Mouse (Mus musculus): ENCODE results near the gene Prps1l3.

Gene Prps1l3

DNA sequence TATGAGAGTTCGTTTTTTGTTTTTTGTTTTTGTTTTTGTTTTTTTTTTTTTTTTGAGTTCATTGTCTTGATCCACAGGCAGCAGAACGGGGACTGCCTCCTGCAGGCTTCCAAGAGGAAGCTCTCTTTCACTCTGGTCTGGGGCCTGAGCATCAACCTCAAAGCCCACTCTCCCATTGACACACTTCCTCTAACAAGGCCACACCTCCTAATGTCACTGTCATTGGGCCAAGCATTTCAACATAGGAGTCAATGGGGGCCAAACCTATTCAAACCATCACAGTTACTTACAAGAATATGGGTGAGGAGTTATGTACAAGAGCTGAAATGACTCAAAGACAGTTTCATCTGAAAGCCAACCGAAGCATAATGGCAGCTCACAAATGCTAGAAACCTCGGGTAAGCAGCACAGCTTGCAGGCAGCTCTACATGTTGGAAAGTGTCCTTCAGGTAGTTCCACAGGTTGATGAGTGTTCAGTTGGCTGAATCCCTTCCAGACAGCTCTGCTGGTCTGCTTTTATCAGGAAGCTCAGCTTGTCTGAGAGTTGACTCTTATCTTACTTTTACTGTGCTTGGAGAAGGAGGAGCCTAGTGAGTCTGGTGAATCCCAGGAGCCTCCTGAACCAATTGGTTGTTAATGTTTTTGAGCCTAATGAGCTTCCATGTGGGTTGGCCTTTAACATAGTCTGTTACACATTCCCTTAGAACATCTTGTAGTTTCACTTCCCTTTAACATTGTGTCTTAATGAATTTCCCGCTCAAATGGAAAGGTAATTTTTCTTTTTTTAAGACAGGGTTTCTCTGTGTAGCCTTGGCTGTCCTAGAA, 13.7 kb downstream of the Prps1l3 start:
- peak; percentile 15 for DNase-seq (ENCODE audit: low read depth, low spot score)

DNA sequence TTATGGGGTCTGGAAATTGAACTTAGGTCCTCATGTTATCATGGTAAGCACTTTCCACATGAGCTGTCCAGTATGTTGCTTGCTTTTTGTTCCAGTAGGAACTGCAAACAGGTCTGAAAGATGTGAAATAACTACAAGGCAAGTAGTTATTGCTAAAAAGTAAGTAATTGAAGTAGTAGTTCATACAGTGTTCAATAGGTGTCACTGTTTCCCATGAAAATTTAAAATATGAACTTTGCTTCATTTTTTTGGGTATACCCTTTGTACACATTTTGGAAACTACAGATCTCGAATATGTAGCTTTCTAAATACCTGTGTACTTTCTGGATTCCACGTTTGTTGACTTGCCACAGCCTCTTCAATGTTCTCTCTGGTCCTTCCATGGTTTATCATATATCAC, 28.4 kb downstream of the Prps1l3 start:
- no peak for DNase-seq (ENCODE audit: low read depth, low spot score)

DNA sequence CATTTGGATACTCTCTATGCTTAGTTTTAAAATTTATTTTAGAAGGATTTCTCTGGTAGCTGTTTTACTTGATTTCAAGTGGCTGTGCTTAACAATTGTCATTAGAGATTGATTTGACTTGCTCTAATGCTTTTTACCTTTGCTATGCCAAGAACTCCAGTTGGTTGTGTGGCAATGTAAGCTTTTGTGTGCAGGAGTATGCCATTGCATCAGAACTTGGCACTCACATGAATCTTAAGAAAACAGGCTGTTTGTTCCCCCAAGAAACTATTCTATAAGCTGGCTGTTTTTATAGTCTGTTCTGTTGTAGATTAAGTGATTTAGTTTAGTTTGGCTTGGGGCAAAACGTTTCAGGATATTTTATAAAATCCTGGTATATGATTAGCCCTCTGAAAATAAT, 45.2 kb downstream of the Prps1l3 start:
- DNase-seq (ENCODE audit: low read depth, low spot score) = no peak

DNA sequence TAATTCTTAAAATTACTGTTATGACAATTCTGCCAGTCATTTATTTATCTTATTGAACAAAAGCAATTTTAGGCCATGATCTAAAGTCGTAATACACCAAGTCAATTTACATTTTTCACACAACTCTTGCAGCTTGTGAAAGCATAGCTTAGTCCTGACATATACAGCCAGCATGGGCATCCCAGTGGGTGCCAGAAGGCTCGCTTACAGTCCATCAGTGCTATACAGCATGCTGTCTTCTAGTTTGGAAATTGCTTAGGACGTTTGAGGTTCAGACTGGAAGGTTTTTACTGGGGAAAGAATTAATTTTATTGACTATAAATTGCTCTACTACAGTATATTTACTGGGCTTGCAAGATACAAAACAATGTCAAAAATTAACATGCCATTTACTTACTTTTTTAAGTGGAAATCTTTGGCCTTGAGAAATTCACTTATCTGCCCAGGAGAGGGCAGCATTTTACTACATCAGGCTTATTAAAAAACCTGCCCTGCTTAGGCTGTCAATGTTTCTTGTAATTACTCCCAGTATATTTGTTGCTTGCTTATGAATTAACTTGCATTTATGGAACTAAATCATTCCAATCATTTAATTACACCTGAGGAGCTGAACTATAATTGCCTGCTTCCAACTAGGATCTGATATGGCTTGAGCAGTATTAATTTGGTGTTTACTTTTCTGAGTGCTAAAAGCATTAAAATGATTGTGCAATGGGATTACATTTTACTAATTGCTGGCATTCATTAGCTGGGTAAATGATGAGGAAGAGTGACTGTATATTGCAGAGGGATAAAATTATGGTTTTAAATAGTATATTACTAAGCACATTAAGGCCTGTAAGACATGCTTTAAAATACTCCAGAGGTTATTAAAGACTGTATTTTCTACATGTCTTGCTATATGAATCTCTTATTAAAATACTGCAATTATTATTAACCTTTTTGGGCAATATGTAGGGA, 51.2 kb downstream of the Prps1l3 start:
- DNase-seq (ENCODE audit: low read depth, low spot score) = peak; percentile 52

DNA sequence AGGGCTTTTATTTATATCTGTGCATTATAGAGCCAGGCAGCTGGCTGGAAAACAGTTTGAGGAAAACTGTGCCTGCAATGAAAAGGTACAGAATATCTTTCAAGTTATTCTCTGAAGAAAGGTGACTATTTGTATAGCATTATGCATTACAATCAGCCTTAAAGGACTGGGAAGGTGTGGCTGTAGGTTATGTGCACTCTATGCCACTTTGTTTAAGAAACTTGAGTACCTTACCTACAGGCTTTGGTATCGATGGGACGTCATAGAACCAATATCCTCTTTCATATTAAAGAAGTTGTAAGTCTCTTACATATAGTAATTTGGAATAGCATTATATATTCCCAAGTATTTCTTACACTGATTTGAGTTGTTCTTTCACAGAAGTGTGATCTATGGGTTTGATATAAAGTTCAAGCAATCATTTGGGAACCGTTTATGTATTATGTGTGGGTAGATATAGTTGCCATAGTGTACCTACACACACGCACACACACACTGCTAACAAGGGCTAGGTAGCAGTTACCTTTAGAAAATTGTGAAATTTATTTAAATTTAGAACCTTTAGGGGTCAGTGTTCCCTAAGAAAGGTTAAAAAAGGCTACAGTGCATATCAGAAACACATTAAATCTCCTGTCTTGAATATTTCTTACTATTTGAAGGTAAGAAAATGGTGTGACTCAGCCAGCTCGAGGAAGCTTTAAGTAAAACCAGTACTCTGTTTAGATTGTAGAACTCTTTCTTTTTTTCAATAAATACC, 55.3 kb downstream of the Prps1l3 start:
- no peak for DNase-seq (ENCODE audit: low read depth, low spot score)

Measured in R1 (cell line).